Comparison of ENCODE assay signal across 9 mouse cellular contexts in genomic region chr3:126695456-126696293, GRCm38 (mm10).
DNase-seq lines count a peak whose midpoint lies in the region; ATAC-seq and TF ChIP-seq lines count a peak whose summit lies in the region.
"Had no signal": no experiment of that assay in that cellular context is flagged by ENCODE, and none has a peak within 500 bp of the region (broad histone marks: within the 10 kb centered on the region; RNA-seq: fewer than 3 reads in every experiment).

No protein-coding gene starts in this region.

- H3K27me3 ChIP-seq in spleen, adult 2 months (ENCODE audit: control insufficient read depth, insufficient read depth, low read length): no peaks in the 10 kb centered on the region
- no peaks in the 10 kb centered on the region for H3K27me3 ChIP-seq in heart, embryonic 10.5 days (ENCODE audit: insufficient read depth, poor library complexity, severe bottlenecking)
- H3K27me3 ChIP-seq in neural tube, embryonic 13.5 days: no peaks in the 10 kb centered on the region

- ATAC-seq in neural tube, embryonic 13.5 days (ENCODE audit: low read depth): peak; percentile 93

- no peak for TF ChIP-seq POLR2A in spleen, adult 2 months (IDR thresholded peaks at IDR 0.05; ENCODE audit: low read depth, low read length)
- no peak for TF ChIP-seq POLR2A in embryonic fibroblast, embryonic 13.5 days (IDR thresholded peaks at IDR 0.05; ENCODE audit: low read depth, low read length)

- H3K9ac ChIP-seq in neural tube, embryonic 13.5 days: no peak overlapping the region; the same call in 1 of the 2 replicates

- no peak for TF ChIP-seq CTCF in spleen, adult 2 months (IDR thresholded peaks at IDR 0.05; ENCODE audit: extremely low read depth, insufficient read depth, insufficient read length, insufficient replicate concordance)
- no peak for TF ChIP-seq CTCF in embryonic fibroblast, embryonic 13.5 days (IDR thresholded peaks at IDR 0.05; ENCODE audit: borderline replicate concordance, insufficient read depth, low read length)

- H3K4me3 ChIP-seq in spleen, adult 2 months (ENCODE audit: extremely low read depth, insufficient read depth, insufficient read length): no peak overlapping the region
- no peak overlapping the region for H3K4me3 ChIP-seq in embryonic fibroblast, embryonic 13.5 days (ENCODE audit: insufficient read depth, low read length)
- peak overlapping the region; percentile 18; the same call in 1 of the 2 replicates for H3K4me3 ChIP-seq in heart, embryonic 10.5 days
- H3K4me3 ChIP-seq in neural tube, embryonic 13.5 days: no peak overlapping the region
- H3K4me3 ChIP-seq: erythroblast, embryonic 14.5 days had no signal

- no peak for DNase-seq in spleen, adult 2 months (ENCODE audit: low read depth in 1 of 2, low spot score in 2 of 2)
- DNase-seq in spleen, adult 12 weeks (ENCODE audit: low spot score): no peak
- peak; percentile 82 for DNase-seq in heart, embryonic 10.5 days (ENCODE audit: low spot score)
- peak; percentile 92 to 93 for DNase-seq in kidney, adult 8-10 months
- peak; percentile 45 to 46 for DNase-seq in left cerebral cortex, postnatal 36 days (ENCODE audit: low spot score in 2 of 2)
- DNase-seq in testis, postnatal 14 days (ENCODE audit: low spot score): peak; percentile 29

- H3K27ac ChIP-seq in spleen, adult 2 months (ENCODE audit: insufficient read depth, low read length): peak overlapping the region; percentile 33; the same call in 1 of the 2 replicates
- peak overlapping the region; percentile 35 for H3K27ac ChIP-seq in embryonic fibroblast, embryonic 13.5 days (ENCODE audit: insufficient read depth, low read length)
- H3K27ac ChIP-seq in heart, embryonic 10.5 days: peak overlapping the region; percentile 79
- peak overlapping the region; percentile 71 for H3K27ac ChIP-seq in neural tube, embryonic 13.5 days (replicated peaks)

- H3K4me2 ChIP-seq in neural tube, embryonic 13.5 days: peak overlapping the region; percentile 32

- WGBS in spleen, adult 2 months: 83% methylated on average over 12 of the region's 12 CpGs
- 42% methylated on average over 12 of the region's 12 CpGs for WGBS in heart, embryonic 10.5 days
- WGBS in neural tube, embryonic 13.5 days: 6% methylated on average over 12 of the region's 12 CpGs

- peaks cover 15% of the 10 kb centered on the region for H3K4me1 ChIP-seq in spleen, adult 2 months (ENCODE audit: control insufficient read depth, insufficient read depth, insufficient read length)
- peaks cover 14% of the 10 kb centered on the region for H3K4me1 ChIP-seq in embryonic fibroblast, embryonic 13.5 days (ENCODE audit: control insufficient read depth, insufficient read depth, low read length)
- H3K4me1 ChIP-seq in heart, embryonic 10.5 days: peaks cover 48% of the 10 kb centered on the region
- H3K4me1 ChIP-seq in neural tube, embryonic 13.5 days (replicated peaks): peaks cover 36% of the 10 kb centered on the region

- no peaks in the 10 kb centered on the region for H3K36me3 ChIP-seq in spleen, adult 2 months (ENCODE audit: control insufficient read depth, insufficient read depth, low read length)
- no peaks in the 10 kb centered on the region for H3K36me3 ChIP-seq in heart, embryonic 10.5 days
- H3K36me3 ChIP-seq in neural tube, embryonic 13.5 days: no peaks in the 10 kb centered on the region

- H3K9me3 ChIP-seq in heart, embryonic 10.5 days: no peaks in the 10 kb centered on the region
- H3K9me3 ChIP-seq in neural tube, embryonic 13.5 days: no peaks in the 10 kb centered on the region

- intact Hi-C loops in left cerebral cortex, postnatal 36 days (cut with DNase I): no loop called here

Comparison
In these comparisons a context has a peak if more than half of its experiments do, and no peak if none do; other contexts are left out.
1. DNase-seq: peak in heart, embryonic 10.5 days (single experiment), kidney, adult 8-10 months (2 of 2), left cerebral cortex, postnatal 36 days (2 of 2) and testis, postnatal 14 days (single experiment); none in spleen, adult 2 months (0 of 2) and spleen, adult 12 weeks (single experiment).
2. Peak in every context shown above with its lines, with median percentiles within 50 percentile points of each other: H3K27ac ChIP-seq.